Mouse (Mus musculus): ENCODE measurements around the gene Pth2. TPM values are rescaled to one million over a fixed set of nuclear protein-coding genes. Genes with fewer than 3 reads are reported as not detected.

Pth2 gene
- polyA plus RNA-seq, 1 experiment: not detected

Other genes starting within 250 kb of the Pth2 start
- 3.5 and 4.7 TPM in 2 replicates for gene Tsks, start 237.8 kb upstream of the Pth2 start, polyA plus RNA-seq (2012; rRNA removed)
- gene Cpt1c, start 206.1 kb upstream of the Pth2 start, polyA plus RNA-seq (2012; rRNA removed): 17.1 and 17.9 TPM in 2 replicates
- 211 and 218 TPM in 2 replicates for gene Prmt1, start 194.4 kb upstream of the Pth2 start, polyA plus RNA-seq (2012; rRNA removed)
- 87.1 and 89.9 TPM in 2 replicates for gene Irf3, start 183.3 kb upstream of the Pth2 start, polyA plus RNA-seq (2012; rRNA removed)
- gene Bcl2l12, start 182.3 kb upstream of the Pth2 start, polyA plus RNA-seq (2012; rRNA removed): 20.3 and 22.0 TPM in 2 replicates
- 48.9 and 60.3 TPM in 2 replicates for gene Scaf1, start 164.6 kb upstream of the Pth2 start, polyA plus RNA-seq (2012; rRNA removed)
- 221 and 291 TPM in 2 replicates for gene Rras, start 163.0 kb upstream of the Pth2 start, polyA plus RNA-seq (2012; rRNA removed)
- 5.7 and 10.5 TPM in 2 replicates for gene Prr12, start 128.1 kb upstream of the Pth2 start, polyA plus RNA-seq (2012; rRNA removed)
- 71.4 and 78.1 TPM in 2 replicates for gene Nosip, start 118.6 kb upstream of the Pth2 start, polyA plus RNA-seq (2012; rRNA removed)
- 55.7 and 72.5 TPM in 2 replicates for gene Prrg2, start 118.3 kb upstream of the Pth2 start, polyA plus RNA-seq (2012; rRNA removed)
- 112 and 116 TPM in 2 replicates for gene Rcn3, start 88.8 kb upstream of the Pth2 start, polyA plus RNA-seq (2012; rRNA removed)
- 152 and 158 TPM in 2 replicates for gene Fcgrt, start 77.1 kb upstream of the Pth2 start, polyA plus RNA-seq (2012; rRNA removed)
- gene Rps11, start 56.6 kb upstream of the Pth2 start, polyA plus RNA-seq (2012; rRNA removed): 218 and 429 TPM in 2 replicates
- gene Rpl13a, start 52.2 kb upstream of the Pth2 start, polyA plus RNA-seq (2012; rRNA removed): 2,573 and 2,702 TPM in 2 replicates
- 3.6 and 5.6 TPM in 2 replicates for gene Gm45713, start 44.8 kb upstream of the Pth2 start, polyA plus RNA-seq (2012; rRNA removed)
- gene Flt3l, start 44.6 kb upstream of the Pth2 start, polyA plus RNA-seq (2012; rRNA removed): 37.2 and 42.7 TPM in 2 replicates
- gene Pih1d1, start 26.7 kb upstream of the Pth2 start, polyA plus RNA-seq (2012; rRNA removed): 52.4 and 58.1 TPM in 2 replicates
- gene Aldh16a1, start 26.4 kb upstream of the Pth2 start, polyA plus RNA-seq (2012; rRNA removed): 33.3 and 38.5 TPM in 2 replicates
- gene Slc17a7, start 17.0 kb upstream of the Pth2 start, polyA plus RNA-seq (2012; rRNA removed): 0.86 and 0.95 TPM in 2 replicates
- gene Gfy, start 1.4 kb upstream of the Pth2 start, polyA plus RNA-seq (2012; rRNA removed): not detected in 2 replicates
- gene Ccdc155, start 23.9 kb downstream of the Pth2 start, polyA plus RNA-seq (2012; rRNA removed): 0.39 and 0.41 TPM in 2 replicates
- gene Dkkl1, start 31.2 kb downstream of the Pth2 start, polyA plus RNA-seq (2012; rRNA removed): 11.5 and 18.9 TPM in 2 replicates
- gene Tead2, start 34.8 kb downstream of the Pth2 start, polyA plus RNA-seq (2012; rRNA removed): 32.6 and 50.1 TPM in 2 replicates
- gene Cd37, start 58.1 kb downstream of the Pth2 start, polyA plus RNA-seq (2012; rRNA removed): 19.8 and 24.3 TPM in 2 replicates
- 0.32 and 0.46 TPM in 2 replicates for gene Slc6a16, start 60.1 kb downstream of the Pth2 start, polyA plus RNA-seq (2012; rRNA removed)
- gene Slc6a21, start 96.5 kb downstream of the Pth2 start, polyA plus RNA-seq (2012; rRNA removed): 1.1 and 2.3 TPM in 2 replicates
- gene Trpm4, start 152.8 kb downstream of the Pth2 start, polyA plus RNA-seq (2012; rRNA removed): 41.6 and 48.8 TPM in 2 replicates
- gene Hrc, start 154.3 kb downstream of the Pth2 start, polyA plus RNA-seq (2012; rRNA removed): 0.42 and 0.48 TPM in 2 replicates
- 3.0 and 3.1 TPM in 2 replicates for gene Ppfia3, start 186.0 kb downstream of the Pth2 start, polyA plus RNA-seq (2012; rRNA removed)
- 5.7 and 7.2 TPM in 2 replicates for gene Lin7b, start 189.6 kb downstream of the Pth2 start, polyA plus RNA-seq (2012; rRNA removed)
- 216 and 217 TPM in 2 replicates for gene Snrnp70, start 214.7 kb downstream of the Pth2 start, polyA plus RNA-seq (2012; rRNA removed)
- gene Kcna7, start 224.7 kb downstream of the Pth2 start, polyA plus RNA-seq (2012; rRNA removed): 0.27 and 0.28 TPM in 2 replicates
- gene Ntf5, start 232.7 kb downstream of the Pth2 start, polyA plus RNA-seq (2012; rRNA removed): 1.8 and 2.6 TPM in 2 replicates
- gene Lhb, start 239.8 kb downstream of the Pth2 start, polyA plus RNA-seq (2012; rRNA removed): 0.80 and 2.1 TPM in 2 replicates

All from gonadal fat pad, adult 2 months (tissue).